Mouse (Mus musculus) adrenal gland, adult 18-20 months (tissue): ENCODE measurements around the gene Lemd2. TPM values are rescaled to one million over a fixed set of nuclear protein-coding genes. Genes with fewer than 3 reads are reported as not detected.
A peak's percentile ranks its signal among the peaks of the same experiment; 100 is the strongest.

ENCODE experiments used
- DNase-seq, 2 experiments: peaks; one replicate each; pipeline ENCODE4 v3.0.0; 2021 to 2022; ENCODE audit warnings: low spot score in 2 of 2
- total RNA-seq, 2 experiments: library from RNA; stranded (reverse); gene quantifications; 1 replicate in 1 of 2; 2 replicates in 1 of 2; pipeline ENCODE4 v1.2.3; 2021

Lemd2 gene
- total RNA-seq, 2 experiments from 2014 or later = 60.5 to 72.7 TPM

GRCm38 (mm10) chr17:27228216-27228915 lies 24.1 kb upstream of the Lemd2 start:
- DNase-seq = peak; percentile 56 to 72

GRCm38 (mm10) chr17:27227258-27227657 lies 23.0 kb upstream of the Lemd2 start:
- DNase-seq = no peak

- DNase-seq = no peak
Measured at GRCm38 (mm10) chr17:27226701-27227100, 22.4 kb upstream of the Lemd2 start.

- no peak for DNase-seq
Measured at GRCm38 (mm10) chr17:27225801-27226200, 21.5 kb upstream of the Lemd2 start.

- DNase-seq = no peak
Measured at GRCm38 (mm10) chr17:27223821-27224220, 19.6 kb upstream of the Lemd2 start.

- DNase-seq = no peak
Measured at GRCm38 (mm10) chr17:27221562-27221961, 17.3 kb upstream of the Lemd2 start.

GRCm38 (mm10) chr17:27218916-27219315 lies 14.6 kb upstream of the Lemd2 start:
- no peak for DNase-seq

GRCm38 (mm10) chr17:27218364-27218763 lies 14.1 kb upstream of the Lemd2 start:
- DNase-seq = no peak

GRCm38 (mm10) chr17:27212768-27213525 lies 8.7 kb upstream of the Lemd2 start:
- DNase-seq = peak; percentile 35 to 53

GRCm38 (mm10) chr17:27212006-27212405 lies 7.7 kb upstream of the Lemd2 start:
- DNase-seq = no peak

- DNase-seq = no peak
Measured at GRCm38 (mm10) chr17:27207113-27207707, 2.9 kb upstream of the Lemd2 start.

GRCm38 (mm10) chr17:27203358-27204074 lies 753 bp downstream of the Lemd2 start:
- DNase-seq = peak; percentile 47 to 51

GRCm38 (mm10) chr17:27202919-27203357 lies 1.3 kb downstream of the Lemd2 start:
- no peak for DNase-seq

GRCm38 (mm10) chr17:27201981-27202380 lies 2.3 kb downstream of the Lemd2 start:
- no peak for DNase-seq

GRCm38 (mm10) chr17:27200801-27201200 lies 3.5 kb downstream of the Lemd2 start:
- no peak for DNase-seq

GRCm38 (mm10) chr17:27199864-27200263 lies 4.4 kb downstream of the Lemd2 start:
- no peak for DNase-seq

GRCm38 (mm10) chr17:27199205-27199604 lies 5.1 kb downstream of the Lemd2 start:
- DNase-seq = no peak

GRCm38 (mm10) chr17:27196206-27196605 lies 8.1 kb downstream of the Lemd2 start:
- no peak for DNase-seq

GRCm38 (mm10) chr17:27194258-27195185 lies 9.7 kb downstream of the Lemd2 start:
- no peak for DNase-seq

GRCm38 (mm10) chr17:27191804-27192203 lies 12.5 kb downstream of the Lemd2 start:
- no peak for DNase-seq
